16 mouse cellular contexts compared by ENCODE assay signal in genomic region chr17:14507111-14507510, GRCm38 (mm10).
DNase-seq lines count a peak whose midpoint lies in the region.
"Had no signal": no experiment of that assay in that cellular context is flagged by ENCODE, and none has a peak within 500 bp of the region (broad histone marks: within the 10 kb centered on the region; RNA-seq: fewer than 3 reads in every experiment).

No protein-coding gene starts in this region.

- intact Hi-C loops in heart, postnatal 25 days (cut with DNase I): no loop called here
- intact Hi-C loops in heart, postnatal 36 days (cut with DNase I): no loop called here

- peaks cover 54% of the 10 kb centered on the region for H3K27me3 ChIP-seq in heart, embryonic 10.5 days (ENCODE audit: insufficient read depth, poor library complexity, severe bottlenecking)
- H3K27me3 ChIP-seq: CH12.LX had no signal

- H3K9me3 ChIP-seq in heart, embryonic 10.5 days: no peaks in the 10 kb centered on the region
- H3K9me3 ChIP-seq: G1E had no signal

- WGBS in heart, embryonic 10.5 days: 73% methylated on average over 3 of the region's 3 CpGs

- no peak overlapping the region for H3K27ac ChIP-seq in heart, embryonic 10.5 days

- H3K36me3 ChIP-seq in heart, embryonic 10.5 days: no peaks in the 10 kb centered on the region
- H3K36me3 ChIP-seq: G1E had no signal

- peak; percentile 79 for DNase-seq in heart, adult 11 months
- DNase-seq in heart, postnatal 25 days (ENCODE audit: low spot score): no peak
- DNase-seq in heart, embryonic 10.5 days (ENCODE audit: low spot score): peak; percentile 59
- DNase-seq in heart, postnatal 36 days: no peak
- DNase-seq: adrenal gland, adult 2 months; adrenal gland, adult 8-10 months; adrenal gland, postnatal 10 days; adrenal gland, postnatal 14 days; adrenal gland, postnatal 25 days; adrenal gland, postnatal 36 days; B cell, adult 2 months; cerebellum, adult 11 months; cerebellum, adult 11-12 months; cerebellum, adult 18-20 months had no signal

- H3K4me1 ChIP-seq in heart, embryonic 10.5 days: no peaks in the 10 kb centered on the region

- H3K4me3 ChIP-seq in heart, embryonic 10.5 days: no peak overlapping the region

Comparison
In these comparisons a context has a peak if more than half of its experiments do, and no peak if none do; other contexts are left out.
1. DNase-seq: peak in heart, adult 11 months (single experiment) and heart, embryonic 10.5 days (single experiment); none in heart, postnatal 25 days (single experiment) and heart, postnatal 36 days (0 of 2).